Mouse (Mus musculus) embryonic facial prominence, embryonic 11.5 days (tissue): ENCODE results near the gene Pigw. TPM values are rescaled to one million over a fixed set of nuclear protein-coding genes. Genes with fewer than 3 reads are reported as not detected.
"Not testable (repeated sequence)": the region's sequence is repeated elsewhere in the genome, so short reads cannot be mapped to it uniquely, and the experiment has no call there.

Experiments
- ATAC-seq: fragments of 200-750 bp; cut with Nextera tagmentation; replicated peaks from 2 replicates; pipeline ENCODE4 v1.8.0; 2017; ENCODE audit warnings: low read depth; ENCODE audit not compliant: insufficient number of reproducible peaks, low FRiP score, low TSS enrichment
- DNase-seq: peaks from one replicate; pipeline ENCODE4 v3.0.0-alpha.2; 2015; ENCODE audit warnings: low spot score
- H3K27ac ChIP-seq: fragments of 300-500 bp; sonication (generic); replicated peaks from 2 replicates; pipeline ENCODE4 v1.5.1; 2014; ENCODE audit warnings: mild to moderate bottlenecking, low read depth, low read length, control low read depth
- H3K27me3 ChIP-seq: fragments of 300-500 bp; sonication (generic); 2 replicates; pipeline ENCODE4 v1.6.1; 2014; ENCODE audit warnings: mild to moderate bottlenecking, low read length, moderate library complexity, mixed read lengths; ENCODE audit not compliant: control insufficient read depth, insufficient read depth
- H3K36me3 ChIP-seq: fragments of 300-500 bp; sonication (generic); replicated peaks from 2 replicates; pipeline ENCODE4 v1.6.1; 2014; ENCODE audit warnings: low read depth, mild to moderate bottlenecking, low read length, moderate library complexity, mixed read lengths; ENCODE audit not compliant: control insufficient read depth, insufficient read depth
- H3K4me1 ChIP-seq: fragments of 300-500 bp; sonication (generic); 2 replicates; pipeline ENCODE4 v1.6.1; 2014; ENCODE audit warnings: low read length, mixed read lengths; ENCODE audit not compliant: control insufficient read depth, insufficient read depth
- H3K4me2 ChIP-seq: fragments of 300-500 bp; sonication (generic); 2 replicates; pipeline ENCODE4 v1.6.1; 2014; ENCODE audit warnings: low read depth, mild to moderate bottlenecking, control low read depth, low read length, moderate library complexity
- H3K4me3 ChIP-seq: fragments of 300-500 bp; sonication (generic); 2 replicates; pipeline ENCODE4 v1.5.1; 2014; ENCODE audit warnings: low read depth, low read length, control low read depth
- H3K9ac ChIP-seq: fragments of 300-500 bp; sonication (generic); replicated peaks from 2 replicates; pipeline ENCODE4 v1.6.1; 2014; ENCODE audit warnings: mild to moderate bottlenecking, control low read depth, low read length
- H3K9me3 ChIP-seq: fragments of 300-500 bp; sonication (generic); replicated peaks from 2 replicates; pipeline ENCODE4 v1.6.1; 2016; ENCODE audit warnings: mild to moderate bottlenecking, low read length, inconsistent platforms, mixed read lengths; ENCODE audit not compliant: control insufficient read depth
- WGBS: fragments of 180-500 bp; shearing (Covaris S2); extraction: QIAGEN DNeasy Blood & Tissue Kit; methylation state at CpG from one replicate; pipeline ENCODE4 v1.1.7; 2014; 5-methylcytosine and 5-hydroxymethylcytosine counted together
- polyA plus RNA-seq: library from polyadenylated mRNA; unstranded; fragments of >200 nt; fragmentation: Nextera tagmentation; extraction: Ambion mirVana; gene quantifications from 2 replicates; pipeline ENCODE4 v1.2.1, GENCODE M21; 2014

The Pigw gene
- polyA plus RNA-seq, 1 experiment from 2014 or later, result 3.0 TPM

DNA sequence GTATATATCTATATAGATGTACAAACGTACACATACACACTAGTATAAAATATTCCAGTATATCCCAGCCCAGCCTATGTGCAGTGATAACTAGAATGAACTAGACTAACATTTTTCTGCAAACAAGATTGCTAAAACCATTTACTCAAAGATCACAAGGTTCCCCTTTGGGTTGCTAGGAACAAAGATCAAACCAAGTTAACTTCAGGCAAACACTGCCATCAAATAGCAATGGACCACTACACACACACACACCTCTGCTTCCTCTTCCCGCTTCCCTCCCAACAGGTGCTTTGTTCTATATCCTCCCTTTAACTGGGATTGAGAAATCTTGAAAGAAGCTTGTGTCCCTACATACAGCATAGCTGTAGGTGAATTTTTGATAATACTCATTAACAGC is 12.5 kb downstream of the Pigw start:
- H3K36me3 ChIP-seq, result no peaks in the 10 kb centered on the region
- no peak overlapping the region for H3K27ac ChIP-seq
- H3K9me3 ChIP-seq, result no peaks in the 10 kb centered on the region
- no peak overlapping the region for H3K9ac ChIP-seq
- no peak overlapping the region for H3K4me2 ChIP-seq
- WGBS, result 95% methylated on average over 2 of the region's 2 CpGs
- no peaks in the 10 kb centered on the region for H3K27me3 ChIP-seq
- ATAC-seq, result no peak
- no peak overlapping the region for H3K4me3 ChIP-seq
- no peak for DNase-seq
- H3K4me1 ChIP-seq, result no peaks in the 10 kb centered on the region

DNA sequence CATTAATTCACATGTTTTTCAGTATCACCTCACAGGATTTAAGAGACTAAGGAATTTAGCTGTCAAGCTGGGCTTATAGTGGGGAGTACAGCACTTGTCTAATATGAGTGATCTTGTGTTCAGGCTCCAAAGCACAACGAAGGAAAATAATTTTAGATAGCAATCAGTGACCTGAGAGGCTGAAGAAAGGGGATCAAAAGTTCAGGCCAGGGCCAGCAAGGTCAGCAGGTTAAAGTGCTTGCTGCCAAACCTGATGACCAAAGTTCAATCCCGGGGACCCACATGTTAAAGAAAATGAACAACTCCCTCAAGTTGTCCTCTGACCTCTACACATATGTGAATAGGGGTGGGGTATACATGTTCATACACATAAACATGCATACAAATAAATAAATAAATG is 14.8 kb downstream of the Pigw start:
- H3K9ac ChIP-seq, result no peak overlapping the region
- ATAC-seq (no peak), DNase-seq (no peak)
- H3K27ac ChIP-seq, result no peak overlapping the region
- no peaks in the 10 kb centered on the region for H3K4me1 ChIP-seq
- H3K36me3 ChIP-seq, result 0 out of 2 replicates have a peak, but pooled peaks cover 2% of the 10 kb centered on the region
- 56% methylated on average over 2 of the region's 2 CpGs for WGBS
- H3K9me3 ChIP-seq, result no peaks in the 10 kb centered on the region
- no peak overlapping the region for H3K4me2 ChIP-seq
- H3K27me3 ChIP-seq, result no peaks in the 10 kb centered on the region
- no peak overlapping the region for H3K4me3 ChIP-seq

DNA sequence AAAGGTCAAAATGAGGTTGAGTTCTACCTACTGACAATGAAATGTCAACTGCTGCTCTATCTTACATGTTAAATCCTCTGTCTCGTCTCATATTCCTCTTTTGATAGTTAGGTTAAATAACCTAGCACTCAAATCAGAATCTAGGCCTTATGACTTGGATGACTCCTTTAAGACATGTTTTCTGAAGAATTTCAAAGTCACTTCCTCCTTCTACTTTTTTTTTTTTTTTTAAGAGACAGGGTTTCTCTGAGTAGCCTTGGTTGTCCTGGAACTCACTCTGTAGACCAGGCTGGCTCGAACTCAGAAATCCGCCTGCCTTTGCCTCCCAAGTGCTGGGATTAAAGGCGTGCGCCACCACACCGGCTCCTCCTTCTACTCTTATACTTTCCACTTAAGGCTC is 24.8 kb downstream of the Pigw start:
- 91% methylated on average over 6 of the region's 6 CpGs for WGBS
- Histone ChIP-seq H3K27ac (no peak overlapping the region), H3K27me3 (no peaks in the 10 kb centered on the region), H3K9ac (no peak overlapping the region), H3K9me3 (no peaks in the 10 kb centered on the region), H3K4me2 (no peak overlapping the region), H3K4me1 (no peaks in the 10 kb centered on the region), H3K4me3 (no peak overlapping the region), H3K36me3 (peaks cover 5% of the 10 kb centered on the region)
- no peak for DNase-seq
- no peak for ATAC-seq

DNA sequence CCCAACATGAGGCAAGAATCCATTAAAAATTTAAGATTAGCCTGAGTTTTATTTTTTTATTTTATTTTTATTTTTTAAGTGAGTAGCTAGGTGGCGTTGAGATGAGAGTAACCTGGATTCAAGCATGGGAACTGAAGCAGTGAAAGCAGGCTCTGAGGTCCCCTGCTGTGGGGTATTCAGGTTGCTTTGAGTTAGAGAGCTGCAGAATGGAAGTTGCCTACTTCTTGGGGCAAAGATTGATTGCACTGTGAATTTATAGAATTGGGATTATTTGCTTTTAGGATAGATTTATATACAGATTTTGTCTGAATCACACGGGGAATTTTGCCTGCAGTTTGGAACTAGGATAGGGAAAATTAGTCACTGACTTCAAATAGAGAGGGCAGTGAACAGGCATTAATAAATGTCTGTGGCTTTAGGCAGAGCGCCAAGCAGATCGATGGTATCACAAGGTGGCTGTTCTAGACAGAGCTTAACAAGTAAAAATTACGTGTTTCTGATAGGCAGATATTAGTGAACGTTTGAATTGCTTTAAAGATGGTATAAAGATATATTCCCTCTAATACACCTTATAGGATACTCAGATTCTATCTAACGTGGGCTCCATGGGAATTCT is 32.5 kb downstream of the Pigw start:
- Histone ChIP-seq H3K27me3 (no peaks in the 10 kb centered on the region), H3K4me1 (no peaks in the 10 kb centered on the region), H3K27ac (no peak overlapping the region), H3K9me3 (no peaks in the 10 kb centered on the region), H3K4me2 (no peak overlapping the region), H3K36me3 (no peaks in the 10 kb centered on the region; the same call in 1 of the 2 replicates), H3K4me3 (no peak overlapping the region), H3K9ac (no peak overlapping the region)
- ATAC-seq, result no peak
- 89% methylated on average over 7 of the region's 7 CpGs for WGBS
- DNase-seq, result no peak

DNA sequence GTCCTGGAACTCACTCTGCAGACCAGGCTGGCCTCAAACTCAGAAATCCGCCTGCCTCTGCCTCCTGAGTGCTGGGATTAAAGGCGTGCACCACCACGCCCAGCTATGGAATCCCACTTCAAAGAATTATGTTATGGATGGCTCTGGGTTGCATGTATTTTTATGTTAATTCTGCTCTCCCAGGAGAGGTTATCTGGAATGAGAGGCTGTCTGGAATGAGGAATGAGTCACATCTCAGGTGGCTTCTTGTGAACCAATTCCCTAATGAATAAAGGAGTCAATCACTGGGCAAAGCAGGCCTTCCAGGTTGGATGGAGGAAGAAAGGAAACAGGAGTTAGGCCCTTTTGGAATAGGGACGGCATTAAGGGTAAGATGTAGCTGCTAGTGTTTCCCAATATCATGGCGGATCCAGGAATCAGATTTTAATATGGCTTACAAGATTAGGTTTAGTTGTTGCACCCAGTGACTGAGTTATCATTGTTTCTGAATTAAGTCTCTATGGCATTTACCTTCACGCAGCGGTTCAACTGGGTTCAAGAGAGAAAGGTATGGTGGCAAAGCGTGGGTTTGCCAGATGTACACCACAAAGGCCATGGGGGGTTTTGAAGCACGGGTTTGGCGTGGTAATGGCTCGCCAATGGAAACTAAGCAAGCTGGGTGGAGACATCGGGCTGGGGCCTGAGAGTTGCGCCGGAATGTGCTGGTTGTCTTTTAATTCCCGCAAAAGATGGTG is 33.2 kb downstream of the Pigw start:
- no peak overlapping the region for H3K9ac ChIP-seq
- H3K36me3 ChIP-seq, result no peaks in the 10 kb centered on the region; the same call in 1 of the 2 replicates
- DNase-seq (no peak), ATAC-seq (no peak)
- H3K4me1 ChIP-seq, result no peaks in the 10 kb centered on the region
- H3K4me2 ChIP-seq, result no peak overlapping the region
- H3K9me3 ChIP-seq, result no peaks in the 10 kb centered on the region
- H3K4me3 ChIP-seq, result no peak overlapping the region
- 95% methylated on average over 15 of the region's 15 CpGs for WGBS
- no peaks in the 10 kb centered on the region for H3K27me3 ChIP-seq
- H3K27ac ChIP-seq, result no peak overlapping the region

DNA sequence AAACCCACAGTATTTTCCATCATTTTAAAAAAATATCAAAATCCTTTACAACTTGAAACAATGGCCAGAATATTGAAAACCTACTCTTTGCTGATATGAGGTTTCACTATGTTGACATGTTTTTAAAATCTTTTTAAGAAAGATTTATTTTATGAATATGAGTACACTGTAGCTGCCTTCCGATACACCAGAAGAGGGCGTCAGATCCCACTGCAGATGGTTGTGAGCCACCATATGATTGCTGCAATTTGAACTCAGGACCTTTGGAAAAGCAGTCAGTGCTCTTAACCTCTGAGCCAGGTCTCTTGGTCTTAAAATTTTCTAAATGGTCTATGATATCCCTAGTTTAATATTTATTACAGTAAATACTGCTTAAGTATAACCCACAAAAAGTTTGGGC is 40.8 kb downstream of the Pigw start:
- Histone ChIP-seq H3K4me3 (no peak overlapping the region), H3K9me3 (no peaks in the 10 kb centered on the region), H3K4me2 (no peak overlapping the region), H3K27ac (no peak overlapping the region), H3K36me3 (peaks cover 6% of the 10 kb centered on the region), H3K27me3 (no peaks in the 10 kb centered on the region), H3K4me1 (no peaks in the 10 kb centered on the region), H3K9ac (no peak overlapping the region)
- ATAC-seq (no peak), DNase-seq (no peak)
- WGBS, result 94% methylated on average over 2 of the region's 2 CpGs

DNA sequence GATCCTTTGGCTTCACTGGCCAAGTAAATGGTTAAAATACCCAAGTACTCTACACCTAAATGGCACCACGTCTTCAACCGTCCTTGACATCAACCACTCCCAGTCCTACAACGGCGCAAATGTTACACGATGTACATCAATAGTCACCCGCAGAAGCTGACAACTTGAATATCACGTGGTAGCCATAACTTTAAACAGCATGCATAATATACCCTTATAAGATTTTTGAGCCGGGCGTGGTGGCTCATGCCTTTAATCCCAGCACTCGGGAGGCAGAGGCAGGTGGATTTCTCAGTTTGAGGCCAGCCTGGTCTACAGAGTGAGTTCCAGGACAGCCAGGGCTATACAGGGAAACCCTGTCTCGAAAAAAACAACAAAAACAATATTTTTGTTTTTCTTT is 50.6 kb downstream of the Pigw start:
- not testable (repeated sequence) for H3K27ac ChIP-seq

More for the DNA sequence above, 50.6 kb downstream of the Pigw start:
- H3K27me3 ChIP-seq, H3K9me3 ChIP-seq, H3K36me3 ChIP-seq, H3K4me1 ChIP-seq, ATAC-seq: not testable (repeated sequence)
- DNase-seq, result peak; percentile 9
- Histone ChIP-seq H3K4me3 (peak overlapping the region; percentile 81), H3K9ac (peak overlapping the region; percentile 67), H3K4me2 (peak overlapping the region; percentile 95)
- WGBS, result 80% methylated on average over 11 of the region's 11 CpGs
